Mouse (Mus musculus) adipocyte (in vitro differentiated cells): ENCODE results near the gene Mier1.
"Not testable (repeated sequence)": the region's sequence is repeated elsewhere in the genome, so short reads cannot be mapped to it uniquely, and the experiment has no call there.

Source experiments
- DNase-seq: peaks from one replicate; pipeline ENCODE4 v3.0.0-alpha.2; 2016; ENCODE audit warnings: low spot score

The Mier1 gene

GRCm38 (mm10) chr4:103166198-103166597 is 52.0 kb downstream of the Mier1 start:
- not testable (repeated sequence) for DNase-seq

GRCm38 (mm10) chr4:103171256-103171655 is 57.1 kb downstream of the Mier1 start:
- no peak for DNase-seq

DNA sequence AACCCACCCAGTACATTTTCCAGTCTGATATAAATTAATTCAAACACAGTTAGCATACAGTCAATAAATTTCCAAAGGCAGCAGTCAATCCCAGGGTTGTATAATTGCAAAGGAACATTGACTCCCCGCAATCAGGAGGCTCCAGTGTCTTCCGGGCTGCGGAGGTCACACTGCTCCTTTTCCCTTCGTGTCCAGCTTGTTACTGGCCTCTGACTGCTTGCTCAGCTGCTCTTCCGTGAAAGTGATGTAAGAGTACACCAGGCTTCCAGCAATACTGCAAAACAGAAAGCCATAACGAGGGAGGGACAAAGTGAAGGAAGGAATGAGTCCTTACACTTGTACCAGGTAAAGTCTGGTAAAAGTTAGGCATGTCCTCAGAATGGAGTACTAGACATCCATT is 59.3 kb downstream of the Mier1 start:
- DNase-seq = no peak

GRCm38 (mm10) chr4:103174001-103174400 is 59.8 kb downstream of the Mier1 start:
- DNase-seq = no peak

DNA sequence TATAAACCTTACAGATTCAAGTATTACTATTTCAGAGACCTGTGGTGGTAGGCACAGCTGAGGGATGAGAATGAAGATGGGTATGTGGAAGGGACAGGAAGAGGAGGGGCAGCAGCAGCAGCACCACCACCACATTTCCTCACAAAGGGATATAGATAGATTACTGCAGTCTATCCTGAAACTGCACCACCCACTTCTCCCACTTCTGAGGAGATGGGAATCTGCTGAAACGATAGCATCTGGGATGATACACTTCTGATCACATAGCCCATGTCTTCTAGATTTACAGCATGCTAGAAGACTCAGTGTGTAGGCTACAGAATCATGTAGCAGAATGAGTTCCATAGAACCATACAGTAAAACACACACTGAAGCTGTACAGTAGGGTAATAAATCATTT is 63.5 kb downstream of the Mier1 start:
- no peak for DNase-seq

- DNase-seq = peak; percentile 12
Observed at GRCm38 (mm10) chr4:103178635-103179318, 64.6 kb downstream of the Mier1 start.

DNA sequence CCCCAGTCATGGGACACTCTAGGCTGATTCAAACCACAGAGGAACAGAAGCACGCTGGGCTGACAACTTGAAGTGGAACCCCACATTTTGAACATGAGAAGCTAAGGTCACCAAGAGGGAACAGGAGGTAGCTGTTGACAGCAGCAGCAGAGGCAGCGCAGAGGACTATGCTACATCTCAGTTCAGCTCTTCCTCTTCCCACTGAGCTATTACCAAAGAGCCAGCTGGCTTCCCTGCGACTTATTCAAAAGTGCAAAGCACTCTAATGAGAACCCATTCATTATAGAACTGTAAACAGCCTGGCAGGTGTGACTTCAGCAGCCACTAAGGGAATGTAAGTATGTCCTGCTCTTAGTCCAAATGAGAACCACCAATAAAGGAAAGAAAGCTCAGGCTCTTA is 65.4 kb downstream of the Mier1 start:
- DNase-seq = no peak

- DNase-seq = no peak
Observed at GRCm38 (mm10) chr4:103180300-103180888, 66.2 kb downstream of the Mier1 start.

GRCm38 (mm10) chr4:103188786-103189640 is 74.8 kb downstream of the Mier1 start:
- no peak for DNase-seq

- DNase-seq = no peak
Observed at GRCm38 (mm10) chr4:103192421-103192820, 78.2 kb downstream of the Mier1 start.

GRCm38 (mm10) chr4:103197401-103197800 is 83.2 kb downstream of the Mier1 start:
- DNase-seq = no peak

- DNase-seq = no peak
Observed at GRCm38 (mm10) chr4:103199086-103199485, 84.9 kb downstream of the Mier1 start.

- no peak for DNase-seq
Observed at GRCm38 (mm10) chr4:103200046-103200445, 85.9 kb downstream of the Mier1 start.

- peak; percentile 33 for DNase-seq
Observed at GRCm38 (mm10) chr4:103203646-103204045, 89.5 kb downstream of the Mier1 start.

DNA sequence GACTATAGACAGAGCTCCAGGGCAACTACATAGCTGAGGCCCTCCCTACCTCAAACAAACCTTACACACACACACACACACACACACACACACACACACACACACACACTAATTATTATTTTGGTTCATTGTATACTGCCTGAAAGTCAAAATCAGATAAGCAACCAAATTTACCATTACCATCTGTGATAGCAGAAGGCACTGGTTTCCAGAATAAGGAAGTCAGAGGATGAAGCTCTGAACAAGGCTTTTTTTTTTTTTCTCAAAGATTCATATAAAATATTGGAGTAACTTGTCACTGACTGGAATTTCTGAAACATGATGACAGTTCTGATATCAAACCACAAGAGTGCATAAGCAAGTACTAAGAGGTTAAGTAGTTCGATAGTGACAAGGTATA is 94.4 kb downstream of the Mier1 start:
- DNase-seq = no peak

DNA sequence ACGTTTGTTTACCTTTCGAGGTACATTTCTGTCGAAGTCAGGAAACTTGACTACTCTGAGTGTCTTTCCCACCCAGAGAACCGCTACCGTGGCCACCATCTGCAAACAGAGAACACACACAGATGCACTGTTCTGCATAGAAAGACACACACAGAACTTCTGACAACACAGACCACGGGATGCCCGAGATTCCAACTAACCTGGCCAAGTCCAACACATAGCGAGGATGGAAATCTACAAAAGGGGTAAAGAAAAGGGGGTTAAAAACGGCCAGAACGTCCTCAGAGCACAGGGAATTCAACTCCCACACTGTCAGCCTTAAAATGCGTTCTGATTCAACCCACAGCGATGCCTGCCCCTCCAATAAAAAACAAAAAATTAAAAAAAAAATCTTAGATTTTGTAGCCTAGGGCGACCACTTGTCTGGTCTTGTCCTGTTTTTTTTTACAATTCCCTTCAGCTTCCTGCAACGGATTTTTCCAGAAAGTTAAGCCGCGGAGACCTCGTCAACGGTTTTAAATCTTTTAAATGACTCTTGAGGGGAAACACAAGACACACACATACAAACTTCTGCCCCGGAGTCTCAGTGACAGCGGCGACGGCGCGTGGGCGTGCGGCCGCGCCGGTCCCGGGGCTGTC is 99.8 kb downstream of the Mier1 start:
- DNase-seq = peak; percentile 19

GRCm38 (mm10) chr4:103214498-103214924 is 100.3 kb downstream of the Mier1 start:
- DNase-seq = peak; percentile 32
